Mouse (Mus musculus) urinary bladder, postnatal 36 days (tissue): ENCODE data around the gene Aknad1.

Source experiments
- DNase-seq, 2 experiments: peaks; one replicate each; pipeline ENCODE4 v3.0.0; 2022; ENCODE audit warnings: low spot score in 2 of 2, mixed read lengths in 1 of 2

The Aknad1 gene

GRCm38 (mm10) chr3:108739045-108739708 lies at the start of gene Aknad1:
TSS of gene Aknad1 (plus strand) at chr3:108739658.
- no peak for DNase-seq

GRCm38 (mm10) chr3:108689979-108690378 lies 49.5 kb upstream of the Aknad1 start:
- DNase-seq, result no peak

GRCm38 (mm10) chr3:108694321-108694720 lies 45.1 kb upstream of the Aknad1 start:
- DNase-seq, result no peak

GRCm38 (mm10) chr3:108698662-108699061 lies 40.8 kb upstream of the Aknad1 start:
- DNase-seq, result no peak

- no peak for DNase-seq
Measured at GRCm38 (mm10) chr3:108699786-108700185, 39.7 kb upstream of the Aknad1 start.

GRCm38 (mm10) chr3:108701256-108701655 lies 38.2 kb upstream of the Aknad1 start:
- DNase-seq, result no peak

GRCm38 (mm10) chr3:108702789-108703188 lies 36.7 kb upstream of the Aknad1 start:
- no peak for DNase-seq

- DNase-seq, result no peak
Measured at GRCm38 (mm10) chr3:108711296-108711695, 28.2 kb upstream of the Aknad1 start.

GRCm38 (mm10) chr3:108713065-108713675 lies 26.3 kb upstream of the Aknad1 start:
- DNase-seq, result no peak

GRCm38 (mm10) chr3:108714837-108715236 lies 24.6 kb upstream of the Aknad1 start:
- no peak for DNase-seq

GRCm38 (mm10) chr3:108717896-108718502 lies 21.5 kb upstream of the Aknad1 start:
- no peak for DNase-seq

GRCm38 (mm10) chr3:108719357-108719756 lies 20.1 kb upstream of the Aknad1 start:
- DNase-seq, result no peak

GRCm38 (mm10) chr3:108719761-108720160 lies 19.7 kb upstream of the Aknad1 start:
- no peak for DNase-seq

GRCm38 (mm10) chr3:108721076-108721991 lies 18.1 kb upstream of the Aknad1 start:
- peak; percentile 36 to 42 for DNase-seq

- peak; percentile 96 for DNase-seq
Measured at GRCm38 (mm10) chr3:108722036-108722872, 17.2 kb upstream of the Aknad1 start, which contains the start of gene Gpsm2. TSS of gene Gpsm2 (minus strand) at chr3:108722309.

- DNase-seq, result no peak
Measured at GRCm38 (mm10) chr3:108726413-108726812, 13.0 kb upstream of the Aknad1 start.

GRCm38 (mm10) chr3:108727344-108727743 lies 12.1 kb upstream of the Aknad1 start:
- DNase-seq, result no peak

- DNase-seq, result no peak
Measured at GRCm38 (mm10) chr3:108727776-108728175, 11.7 kb upstream of the Aknad1 start.

- DNase-seq, result peak in 1 of 2 experiments; percentile 50
Measured at GRCm38 (mm10) chr3:108730316-108730715, 9.1 kb upstream of the Aknad1 start.

GRCm38 (mm10) chr3:108737761-108738160 lies 1.7 kb upstream of the Aknad1 start:
- no peak for DNase-seq

GRCm38 (mm10) chr3:108744060-108744459 lies 4.6 kb downstream of the Aknad1 start:
- no peak for DNase-seq
